Mouse (Mus musculus) adrenal gland, adult 10 weeks (tissue): Measurements from ENCODE around the gene Fermt1. TPM values are rescaled to one million over a fixed set of nuclear protein-coding genes. Genes with fewer than 3 reads are reported as not detected.

Experiments used
- polyA plus RNA-seq: library from polyadenylated mRNA; stranded (reverse); fragments of 350-450 nt; fragmentation: Illumina TruSeq; extraction: RNeasy Lipid Tissue Mini Kit (QIAGEN cat#74804); gene quantifications from one replicate; pipeline ENCODE4 v1.2.3, GENCODE M21; 2014; ENCODE audit warnings: low read depth, low replicate concordance

Fermt1 gene
- polyA plus RNA-seq, result not detected

GRCm38 (mm10) chr2:132945326-132946207, at the start of gene Fermt1:
Gene Fermt1, minus strand, starts transcription at chr2:132945906.

GRCm38 (mm10) chr2:132880844-132881645, 64.7 kb downstream of the Fermt1 start, which contains the start of gene Lrrn4:
Gene Lrrn4, minus strand, starts transcription at chr2:132880891.

Other genes starting within 250 kb of the Fermt1 start
- 1,752 TPM for gene Chgb, start 164.6 kb downstream of the Fermt1 start, polyA plus RNA-seq
- gene Trmt6, start 129.9 kb downstream of the Fermt1 start, polyA plus RNA-seq, result 54.6 TPM
- gene Mcm8, start 129.8 kb downstream of the Fermt1 start, polyA plus RNA-seq, result 7.1 TPM
- 385 TPM for gene Crls1, start 99.2 kb downstream of the Fermt1 start, polyA plus RNA-seq
- gene Lrrn4, start 65.0 kb downstream of the Fermt1 start, polyA plus RNA-seq, result 5.5 TPM